Mouse (Mus musculus): ENCODE results near the gene Fcer1g. TPM values are rescaled to one million over a fixed set of nuclear protein-coding genes. Genes with fewer than 3 reads are reported as not detected.

Fcer1g gene
- total and polyA plus RNA-seq, 3 experiments = 0.08 to 0.71 TPM; not detected in 1

DNA sequence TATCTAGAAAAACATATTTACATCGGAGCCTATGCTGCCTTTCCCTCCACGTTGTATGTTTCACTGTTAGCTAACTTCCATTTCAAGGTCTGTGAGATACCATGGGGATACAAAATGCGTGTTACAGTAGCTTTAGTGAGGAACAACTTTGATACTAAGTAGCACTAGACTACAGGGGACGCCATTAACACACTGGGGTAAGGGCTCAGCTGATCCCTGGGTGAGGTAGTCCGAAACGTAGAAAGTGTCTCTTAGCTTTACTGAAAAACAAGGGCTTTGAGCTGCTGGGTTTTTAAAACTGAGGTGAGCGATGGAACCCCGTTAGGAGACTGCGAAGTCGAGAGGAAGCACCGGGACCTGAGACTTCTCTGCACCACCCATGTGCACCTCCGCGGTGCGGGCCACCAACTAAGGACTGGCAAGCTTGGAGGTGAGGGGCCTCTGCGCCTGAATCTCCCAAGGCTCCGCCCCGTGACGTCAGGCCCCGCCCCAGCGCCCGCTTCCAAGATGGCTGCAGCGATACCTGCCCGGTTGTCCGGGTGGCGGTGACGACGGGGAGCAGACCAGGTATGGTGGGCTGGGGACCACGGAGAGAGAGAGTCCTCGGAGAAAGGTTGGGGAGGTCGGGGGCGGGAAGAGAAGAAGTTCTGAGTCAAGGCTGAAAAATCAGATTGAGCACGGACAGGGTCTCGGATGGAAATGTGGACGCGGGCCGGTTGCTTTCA lies 35.8 kb upstream of the Fcer1g start, which contains the start of gene B4galt3:
B4galt3 (plus strand) TSS at position 481 of the 725 bp plus-strand sequence.
- Histone ChIP-seq H3K4me1 (ENCODE audit: insufficient read depth, low read depth, low read length) (peaks cover 60% of the 10 kb centered on the region), H3K36me3 (replicated peaks) (peaks cover 36% of the 10 kb centered on the region), H3K9me3 (replicated peaks) (no peaks in the 10 kb centered on the region), H3K27me3 (ENCODE audit: insufficient read depth, low read length) (no peaks in the 10 kb centered on the region), H3K4me3 (ENCODE audit: low read depth, low read length) (peak within 1 kb of the TSS; percentile 97)
- no peak for TF ChIP-seq TAL1 (conservative IDR thresholded peaks at IDR 0.05; ENCODE audit: low read depth, low read length)
- TF ChIP-seq GATA2 (IDR thresholded peaks at IDR 0.05; ENCODE audit: borderline replicate concordance, low read depth, low read length) = no peak
- no peak for TF ChIP-seq POLR2AphosphoS5 (IDR thresholded peaks at IDR 0.05; ENCODE audit: insufficient replicate concordance, low read depth, low read length)
- no peak for TF ChIP-seq CTCF (IDR thresholded peaks at IDR 0.05; ENCODE audit: low read depth, low read length)
- TF ChIP-seq GATA1 (IDR thresholded peaks at IDR 0.05; ENCODE audit: borderline replicate concordance, low read length) = no peak
- DNase-seq (ENCODE audit: low spot score) = peak; percentile 90
- peak; percentile 87 for ATAC-seq (ENCODE audit: extremely low read depth, insufficient number of reproducible peaks, low FRiP score, poor library complexity, severe bottlenecking)

DNA sequence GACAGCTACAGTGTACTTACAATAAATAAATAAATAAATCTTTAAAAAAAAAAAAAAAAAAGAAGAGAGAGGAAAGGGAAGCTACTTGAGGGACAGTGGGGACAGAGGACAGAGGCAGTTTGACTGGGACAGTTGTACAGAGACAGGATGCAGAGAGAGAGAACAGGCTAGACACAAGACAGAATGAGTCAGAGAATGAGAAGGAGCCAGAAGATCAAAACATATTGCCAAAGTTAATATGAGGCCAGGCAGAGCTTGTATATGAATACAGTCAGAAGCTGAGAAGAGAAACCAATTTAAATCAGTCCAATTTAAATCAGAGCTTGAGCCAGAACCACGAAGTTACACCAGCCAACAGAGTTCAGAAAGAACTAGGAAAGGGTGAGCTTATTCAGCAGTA lies 34.2 kb upstream of the Fcer1g start:
- Histone ChIP-seq H3K27me3 (ENCODE audit: insufficient read depth, low read length) (no peaks in the 10 kb centered on the region; the same call in 1 of the 2 replicates), H3K9me3 (replicated peaks) (no peaks in the 10 kb centered on the region), H3K36me3 (replicated peaks) (peaks cover 19% of the 10 kb centered on the region), H3K4me3 (ENCODE audit: low read depth, low read length) (no peak overlapping the region), H3K4me1 (ENCODE audit: insufficient read depth, low read depth, low read length) (peaks cover 45% of the 10 kb centered on the region)
- no peak for ATAC-seq (ENCODE audit: extremely low read depth, insufficient number of reproducible peaks, low FRiP score, poor library complexity, severe bottlenecking)
- DNase-seq (ENCODE audit: low spot score) = no peak
- no peak for TF ChIP-seq POLR2AphosphoS5 (IDR thresholded peaks at IDR 0.05; ENCODE audit: insufficient replicate concordance, low read depth, low read length)
- no peak for TF ChIP-seq TAL1 (conservative IDR thresholded peaks at IDR 0.05; ENCODE audit: low read depth, low read length)
- TF ChIP-seq GATA1 (IDR thresholded peaks at IDR 0.05; ENCODE audit: borderline replicate concordance, low read length) = no peak
- TF ChIP-seq GATA2 (IDR thresholded peaks at IDR 0.05; ENCODE audit: borderline replicate concordance, low read depth, low read length) = no peak
- no peak for TF ChIP-seq CTCF (IDR thresholded peaks at IDR 0.05; ENCODE audit: low read depth, low read length)

DNA sequence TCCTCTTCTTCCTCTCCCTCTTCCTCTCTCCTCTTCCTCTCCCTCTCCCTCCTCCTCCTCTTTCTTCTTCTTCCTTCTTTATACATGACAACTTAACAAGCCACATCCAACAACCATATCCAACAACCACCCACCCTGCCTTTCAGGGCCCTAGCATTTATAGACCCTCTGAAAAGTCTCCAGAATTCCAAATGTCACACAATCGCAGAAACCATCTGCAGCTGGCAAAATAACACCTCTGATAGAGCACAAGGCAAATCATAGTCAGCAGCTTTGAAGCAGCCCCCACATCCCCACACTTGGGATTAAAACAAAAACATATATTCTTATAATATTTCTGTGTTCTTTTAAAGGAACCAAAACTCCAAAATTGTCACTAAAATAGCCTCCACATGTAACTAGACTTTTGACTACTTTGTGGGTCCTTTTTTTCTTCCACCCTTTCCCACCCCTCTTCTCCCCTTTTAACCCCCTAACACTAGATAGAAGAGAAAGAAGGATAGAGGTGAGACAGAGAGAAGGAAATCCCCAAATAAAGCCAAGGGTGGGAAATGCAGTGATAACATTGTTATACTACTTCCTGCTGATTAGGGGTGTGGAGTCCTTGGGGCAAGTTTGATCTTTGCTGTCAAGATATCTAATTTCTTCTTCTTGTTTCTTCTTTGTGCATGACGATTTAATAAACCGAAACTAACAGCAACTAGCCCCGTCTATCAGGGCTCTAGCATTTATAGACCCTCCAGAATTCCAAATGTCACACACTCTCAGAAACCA lies 32.0 kb upstream of the Fcer1g start:
- peaks cover 13% of the 10 kb centered on the region for H3K27me3 ChIP-seq (ENCODE audit: insufficient read depth, low read length)
- ATAC-seq (ENCODE audit: extremely low read depth, insufficient number of reproducible peaks, low FRiP score, poor library complexity, severe bottlenecking) (no peak), DNase-seq (ENCODE audit: low spot score) (no peak)
- no peak for TF ChIP-seq CTCF (IDR thresholded peaks at IDR 0.05; ENCODE audit: low read depth, low read length)
- no peak for TF ChIP-seq POLR2AphosphoS5 (IDR thresholded peaks at IDR 0.05; ENCODE audit: insufficient replicate concordance, low read depth, low read length)
- TF ChIP-seq TAL1 (conservative IDR thresholded peaks at IDR 0.05; ENCODE audit: low read depth, low read length) = no peak
- no peak for TF ChIP-seq GATA1 (IDR thresholded peaks at IDR 0.05; ENCODE audit: borderline replicate concordance, low read length)
- no peak for TF ChIP-seq GATA2 (IDR thresholded peaks at IDR 0.05; ENCODE audit: borderline replicate concordance, low read depth, low read length)
- no peaks in the 10 kb centered on the region for H3K36me3 ChIP-seq (replicated peaks)
- peaks cover 29% of the 10 kb centered on the region for H3K4me1 ChIP-seq (ENCODE audit: insufficient read depth, low read depth, low read length)
- H3K9me3 ChIP-seq (replicated peaks) = no peaks in the 10 kb centered on the region
- no peak overlapping the region for H3K4me3 ChIP-seq (ENCODE audit: low read depth, low read length)

DNA sequence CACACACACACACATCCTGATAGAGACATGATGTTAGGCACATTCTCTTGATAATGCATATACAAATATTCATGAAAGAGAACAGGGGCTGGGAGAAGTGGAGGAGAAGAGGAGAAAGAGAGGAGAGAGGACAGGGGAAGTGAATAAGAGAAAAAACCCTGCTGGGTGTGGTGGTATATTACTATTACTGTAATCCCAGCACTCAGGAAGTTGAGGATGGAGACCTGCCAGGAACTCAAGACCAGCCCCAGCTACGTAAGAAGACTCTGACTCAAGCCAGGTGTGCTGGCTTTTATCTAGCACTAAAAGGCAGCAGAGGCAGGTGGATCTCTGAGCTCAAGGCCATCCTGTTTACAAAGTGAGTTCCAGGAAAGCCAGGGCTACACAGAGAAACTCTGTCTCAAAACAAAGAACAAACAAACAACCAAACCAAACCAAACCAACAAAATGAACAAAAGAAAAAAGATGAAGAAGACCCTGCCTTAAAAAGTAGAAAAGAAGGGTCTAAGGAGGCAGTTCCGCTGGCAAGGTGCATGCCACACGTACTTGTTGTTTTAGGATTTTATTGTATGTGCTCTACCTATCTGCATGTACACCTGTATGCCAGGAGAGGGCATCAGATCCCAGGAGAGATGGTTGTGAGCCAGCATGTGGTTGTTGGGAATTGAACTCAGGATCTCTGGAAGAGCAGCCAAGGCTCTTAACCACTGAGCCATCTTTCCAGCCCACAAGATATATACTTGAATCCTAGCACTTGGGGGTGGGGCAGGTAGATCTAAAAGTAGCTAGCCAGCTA lies 29.7 kb upstream of the Fcer1g start:
- Histone ChIP-seq H3K4me1 (ENCODE audit: insufficient read depth, low read depth, low read length) (peaks cover 18% of the 10 kb centered on the region), H3K4me3 (ENCODE audit: low read depth, low read length) (no peak overlapping the region), H3K36me3 (replicated peaks) (no peaks in the 10 kb centered on the region), H3K9me3 (replicated peaks) (no peaks in the 10 kb centered on the region), H3K27me3 (ENCODE audit: insufficient read depth, low read length) (peaks cover 32% of the 10 kb centered on the region)
- ATAC-seq (ENCODE audit: extremely low read depth, insufficient number of reproducible peaks, low FRiP score, poor library complexity, severe bottlenecking) = no peak
- no peak for DNase-seq (ENCODE audit: low spot score)
- TF ChIP-seq TAL1 (conservative IDR thresholded peaks at IDR 0.05; ENCODE audit: low read depth, low read length) (no peak), CTCF (IDR thresholded peaks at IDR 0.05; ENCODE audit: low read depth, low read length) (no peak), GATA2 (IDR thresholded peaks at IDR 0.05; ENCODE audit: borderline replicate concordance, low read depth, low read length) (no peak), GATA1 (IDR thresholded peaks at IDR 0.05; ENCODE audit: borderline replicate concordance, low read length) (no peak), POLR2AphosphoS5 (IDR thresholded peaks at IDR 0.05; ENCODE audit: insufficient replicate concordance, low read depth, low read length) (no peak)

DNA sequence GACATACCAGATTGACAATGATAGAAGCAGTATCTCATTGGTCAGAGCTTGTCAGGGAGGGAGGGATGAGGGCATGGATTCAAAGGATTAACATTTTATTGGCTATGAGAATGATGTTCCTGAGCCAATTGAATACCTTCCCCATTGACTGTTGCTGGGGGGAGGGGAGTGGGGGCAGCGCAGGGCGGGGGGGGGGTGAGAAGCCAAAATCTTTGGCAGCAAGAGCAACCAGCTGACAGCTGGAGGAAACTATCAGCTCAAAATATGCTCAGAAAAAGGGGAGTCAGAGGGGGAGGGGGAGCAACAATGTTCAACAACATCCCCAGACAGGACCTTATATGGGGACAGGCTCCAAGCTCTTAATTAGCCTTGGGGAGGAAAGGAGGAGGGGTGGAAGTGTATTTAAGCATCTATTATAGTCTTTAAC lies 29.0 kb upstream of the Fcer1g start:
- Histone ChIP-seq H3K9me3 (replicated peaks) (no peaks in the 10 kb centered on the region), H3K27me3 (ENCODE audit: insufficient read depth, low read length) (peaks cover 35% of the 10 kb centered on the region), H3K36me3 (replicated peaks) (no peaks in the 10 kb centered on the region), H3K4me3 (ENCODE audit: low read depth, low read length) (no peak overlapping the region), H3K4me1 (ENCODE audit: insufficient read depth, low read depth, low read length) (peaks cover 15% of the 10 kb centered on the region)
- ATAC-seq (ENCODE audit: extremely low read depth, insufficient number of reproducible peaks, low FRiP score, poor library complexity, severe bottlenecking) = no peak
- DNase-seq (ENCODE audit: low spot score) = no peak
- TF ChIP-seq POLR2AphosphoS5 (IDR thresholded peaks at IDR 0.05; ENCODE audit: insufficient replicate concordance, low read depth, low read length) (no peak), GATA1 (IDR thresholded peaks at IDR 0.05; ENCODE audit: borderline replicate concordance, low read length) (no peak), TAL1 (conservative IDR thresholded peaks at IDR 0.05; ENCODE audit: low read depth, low read length) (no peak), CTCF (IDR thresholded peaks at IDR 0.05; ENCODE audit: low read depth, low read length) (no peak), GATA2 (IDR thresholded peaks at IDR 0.05; ENCODE audit: borderline replicate concordance, low read depth, low read length) (no peak)

Measured in G1E (cell line).